Mouse (Mus musculus) thymus, postnatal 25 days (tissue): ENCODE data around the gene Mep1a.
"Not testable (repeated sequence)": the region's sequence is repeated elsewhere in the genome, so short reads cannot be mapped to it uniquely, and the experiment has no call there.

Experiments
- DNase-seq: peaks from one replicate; pipeline ENCODE4 v3.0.0; 2022

Mep1a gene

GRCm38 (mm10) chr17:43502592-43502991 lies at the start of gene Mep1a:
TSS of gene Mep1a (minus strand) at chr17:43502812.
- DNase-seq: no peak

DNA sequence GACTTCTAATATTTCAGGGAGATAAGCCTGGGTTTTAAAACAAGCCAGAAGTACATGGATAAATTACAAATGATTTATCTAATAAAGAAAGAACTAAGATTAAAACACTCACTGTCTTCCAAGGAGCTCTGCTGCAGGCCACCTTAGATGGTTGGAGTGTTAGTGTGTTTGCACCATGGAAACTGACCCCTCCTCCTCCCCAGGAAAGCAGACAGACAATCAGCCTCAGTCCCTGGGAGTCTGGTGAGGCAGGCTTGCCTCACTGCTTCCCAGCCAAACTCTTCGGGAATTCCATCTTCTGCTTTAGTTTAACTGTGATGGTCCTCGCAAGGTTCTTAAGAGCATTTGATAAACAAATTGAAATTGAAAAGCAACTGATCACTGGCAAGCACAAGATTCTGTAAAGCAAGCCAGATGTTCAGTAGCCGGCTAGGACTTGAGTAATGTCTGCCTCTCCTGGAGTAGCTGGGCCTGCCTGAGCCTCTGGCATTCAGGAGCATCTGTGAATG lies 48.6 kb upstream of the Mep1a start:
- no peak for DNase-seq

GRCm38 (mm10) chr17:43544040-43544439 lies 41.4 kb upstream of the Mep1a start:
- no peak for DNase-seq

DNA sequence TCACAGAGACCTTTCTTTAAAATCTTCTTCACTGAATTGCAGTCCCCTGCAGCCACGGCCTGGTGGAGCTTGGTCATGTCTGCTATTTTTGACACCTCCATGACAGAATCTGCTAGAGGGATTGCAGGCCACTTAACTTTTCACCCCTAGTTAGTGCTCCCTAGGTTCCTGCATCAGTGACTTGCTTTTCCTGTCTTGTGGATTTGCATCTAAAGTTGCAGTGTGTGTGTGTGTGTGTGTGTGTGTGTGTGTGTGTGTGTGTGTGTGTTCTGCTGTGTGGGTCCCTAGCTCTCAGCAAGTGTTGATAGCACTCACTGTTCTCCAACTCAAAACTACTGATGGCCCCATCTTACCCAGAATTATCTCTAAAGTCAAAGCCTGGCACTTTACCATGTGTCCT lies 40.9 kb upstream of the Mep1a start, which contains the start of gene Ankrd66:
TSS of gene Ankrd66 (minus strand) at position 101 of the 400 bp plus-strand sequence.
- DNase-seq: no peak

GRCm38 (mm10) chr17:43538767-43539166 lies 36.2 kb upstream of the Mep1a start:
- DNase-seq: no peak

DNA sequence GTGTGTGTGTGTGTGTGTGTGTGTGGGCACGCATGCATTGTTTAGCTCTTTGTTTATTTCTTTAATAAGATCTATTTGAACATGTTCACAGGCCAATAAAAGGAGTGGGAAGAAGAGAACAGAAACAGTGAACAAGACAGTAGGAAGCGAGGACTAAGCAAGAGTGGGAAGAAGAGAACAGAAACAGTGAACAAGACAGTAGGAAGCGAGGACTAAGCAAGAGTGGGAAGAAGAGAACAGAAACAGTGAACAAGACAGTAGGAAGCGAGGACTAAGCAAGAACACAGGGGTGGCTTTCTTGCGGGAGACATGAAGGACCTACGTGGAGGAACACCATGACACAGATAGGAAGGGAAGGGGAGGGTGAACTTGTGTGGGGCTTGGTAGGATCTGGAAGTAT lies 34.2 kb upstream of the Mep1a start:
- DNase-seq: not testable (repeated sequence)

GRCm38 (mm10) chr17:43534362-43535222 lies 32.0 kb upstream of the Mep1a start:
- DNase-seq: no peak

DNA sequence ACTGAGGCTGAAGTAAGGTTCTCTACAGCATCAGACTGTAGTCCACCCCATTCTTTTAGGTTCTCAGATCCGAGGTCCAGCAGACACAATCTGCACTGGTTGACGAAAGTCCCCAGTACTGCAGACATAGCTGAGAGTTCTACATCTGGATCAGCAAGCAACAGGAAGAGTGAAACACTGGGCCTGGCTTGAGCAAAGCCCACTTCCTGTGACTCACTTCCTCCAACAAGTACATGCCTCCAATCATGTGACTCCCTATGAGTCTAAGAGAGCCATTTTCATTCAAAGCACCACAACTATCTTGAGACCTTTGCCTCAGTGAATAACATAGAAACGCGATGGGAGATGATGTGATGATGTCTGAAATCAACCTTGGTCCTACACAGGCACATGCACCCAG lies 28.6 kb upstream of the Mep1a start:
- DNase-seq: no peak

- no peak for DNase-seq
Observed at GRCm38 (mm10) chr17:43530507-43530906, 27.9 kb upstream of the Mep1a start.

- DNase-seq: no peak
Observed at GRCm38 (mm10) chr17:43520166-43520565, 17.6 kb upstream of the Mep1a start.

- DNase-seq: peak; percentile 23
Observed at GRCm38 (mm10) chr17:43518644-43519409, 16.2 kb upstream of the Mep1a start.

GRCm38 (mm10) chr17:43510782-43511181 lies 8.2 kb upstream of the Mep1a start:
- DNase-seq: no peak

GRCm38 (mm10) chr17:43504594-43504934 lies 2.0 kb upstream of the Mep1a start:
- no peak for DNase-seq

GRCm38 (mm10) chr17:43503861-43504593 lies 1.4 kb upstream of the Mep1a start:
- no peak for DNase-seq

- no peak for DNase-seq
Observed at GRCm38 (mm10) chr17:43501631-43502030, 981 bp downstream of the Mep1a start.

GRCm38 (mm10) chr17:43501223-43501622 lies 1.4 kb downstream of the Mep1a start:
- DNase-seq: no peak

DNA sequence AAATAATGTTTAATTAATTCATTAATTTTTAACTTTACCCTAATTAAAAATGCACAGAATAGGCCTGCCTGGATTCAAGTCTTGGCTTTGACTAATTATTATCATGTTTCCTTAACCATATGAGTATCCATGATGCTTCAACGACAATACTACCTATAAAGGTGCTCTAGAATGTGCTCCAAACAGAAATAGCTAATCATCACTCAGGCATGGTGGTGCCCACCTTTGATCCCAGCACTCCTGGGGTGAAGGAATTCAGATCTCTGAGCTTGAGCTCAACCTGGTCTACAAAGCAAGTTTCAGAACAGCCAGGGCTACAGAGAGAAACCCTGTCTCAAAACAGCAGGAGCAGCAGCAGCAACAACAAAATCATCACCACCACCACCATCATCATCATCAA lies 2.1 kb downstream of the Mep1a start:
- DNase-seq: no peak

DNA sequence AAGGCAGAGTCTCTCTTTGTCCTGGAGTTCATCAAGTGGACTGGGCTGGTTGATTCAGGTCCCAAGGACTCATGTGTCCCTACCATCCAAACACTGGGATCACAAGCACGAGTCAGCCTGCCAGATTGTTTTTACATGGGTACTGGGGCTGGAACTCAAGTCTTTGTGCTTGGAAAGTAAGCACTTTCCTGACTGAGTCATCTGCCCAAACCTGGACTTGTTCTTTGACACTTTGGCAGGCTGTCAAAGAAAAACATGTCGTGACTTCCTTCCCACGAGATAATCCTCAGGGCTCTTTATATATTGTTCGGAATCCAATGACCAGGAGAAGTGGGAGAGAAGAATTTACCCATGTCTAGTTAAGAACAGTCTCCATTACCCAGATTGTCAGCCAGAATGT lies 5.1 kb downstream of the Mep1a start:
- no peak for DNase-seq

DNA sequence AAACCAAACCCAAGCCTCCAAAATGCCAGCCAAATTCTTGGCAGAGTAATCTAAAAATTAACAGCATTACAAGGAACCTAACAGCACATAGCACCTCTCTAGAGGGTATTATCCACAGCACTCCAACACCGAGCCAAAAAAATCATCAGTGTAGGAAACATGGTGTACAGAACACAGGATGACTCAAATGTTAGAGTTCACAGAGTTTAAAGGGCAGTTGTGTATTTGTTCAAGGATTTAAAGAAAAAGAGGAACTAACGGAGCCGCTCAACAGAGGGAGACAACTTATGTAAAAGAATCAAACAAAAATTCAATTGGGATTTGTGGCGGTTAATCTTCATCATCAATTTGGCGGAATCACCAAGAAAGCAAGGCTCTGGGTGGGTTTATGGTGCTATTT lies 7.1 kb downstream of the Mep1a start:
- DNase-seq: no peak

DNA sequence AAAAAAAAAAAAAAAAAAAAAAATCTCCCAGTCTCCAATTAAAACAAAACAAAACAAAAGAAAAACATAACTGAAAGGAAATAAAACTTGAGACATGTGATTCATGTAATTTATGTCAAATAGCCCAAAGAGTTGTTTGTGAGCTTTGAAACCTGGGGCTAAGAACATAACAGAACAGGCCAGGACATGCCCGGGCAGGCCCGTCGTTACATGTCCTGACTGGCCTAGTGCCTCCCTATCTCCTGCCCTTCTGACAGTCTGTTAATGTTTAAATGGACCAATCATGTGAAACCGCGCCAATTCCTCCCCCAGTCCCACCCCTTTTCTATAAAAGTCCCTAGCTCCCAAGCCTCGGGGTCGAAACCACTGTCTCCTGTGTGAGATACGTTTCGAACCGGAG lies 12.2 kb downstream of the Mep1a start:
- DNase-seq: not testable (repeated sequence)

DNA sequence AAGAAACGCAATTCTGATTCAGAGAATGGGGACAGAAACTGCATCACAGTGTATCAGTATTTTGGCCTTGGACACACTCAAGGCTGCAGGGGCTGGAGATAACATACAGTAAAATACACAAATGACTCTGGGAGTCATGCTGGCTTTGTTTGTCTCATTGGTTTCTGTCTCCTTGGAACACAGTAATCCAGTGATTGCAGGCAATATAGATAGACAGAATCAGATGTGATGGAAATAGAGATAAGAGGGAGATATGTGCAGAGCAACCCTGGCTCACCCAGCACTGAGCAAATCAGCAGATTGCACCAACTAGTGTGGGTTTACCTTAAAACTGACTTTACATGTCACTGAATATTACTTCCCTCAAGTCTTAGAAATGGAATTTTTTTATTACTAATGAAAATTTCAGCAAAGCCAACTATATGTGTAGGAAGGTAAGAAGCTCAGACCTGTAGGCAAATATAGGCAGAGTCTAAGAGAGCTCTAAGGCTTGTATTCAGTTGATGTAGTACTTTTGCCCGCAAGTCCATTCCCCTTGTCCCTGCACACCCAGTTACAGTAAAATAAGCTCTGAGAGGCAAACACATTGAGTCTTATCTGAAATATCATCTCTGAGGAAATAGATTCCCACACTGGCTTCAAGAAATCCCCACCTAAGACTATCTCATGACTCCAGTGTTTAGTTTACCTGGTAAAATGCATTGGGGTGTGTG lies 14.0 kb downstream of the Mep1a start:
- DNase-seq: no peak

DNA sequence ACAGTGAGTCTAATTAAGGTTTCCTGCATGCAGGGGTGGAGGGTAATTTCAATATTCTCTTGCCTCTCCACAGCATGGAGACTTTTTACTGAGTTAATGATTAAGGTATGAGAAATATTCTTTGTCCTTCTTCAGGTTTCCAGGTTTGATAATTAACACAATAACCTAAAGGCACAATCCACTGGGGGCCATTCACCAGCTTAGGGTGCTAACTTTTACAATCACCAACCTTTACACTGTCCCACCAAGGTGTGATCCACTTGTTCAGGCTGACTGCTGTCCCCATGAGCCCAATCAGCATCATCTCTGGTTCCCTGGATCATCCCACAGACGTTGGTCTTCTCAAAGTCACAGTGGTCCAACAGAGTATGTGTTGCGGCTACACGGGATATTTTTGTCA lies 16.6 kb downstream of the Mep1a start:
- no peak for DNase-seq

- DNase-seq: no peak
Observed at GRCm38 (mm10) chr17:43477621-43478020, 25.0 kb downstream of the Mep1a start.
